Mouse (Mus musculus): ENCODE results near the gene Nsun6. TPM values are rescaled to one million over a fixed set of nuclear protein-coding genes. Genes with fewer than 3 reads are reported as not detected.

The Nsun6 gene
- total RNA-seq (2014; rRNA removed) (12.4 and 19.2 TPM in 2 replicates), polyA plus RNA-seq (2015; fragmentation: Nextera tagmentation; extraction: Ambion mirVana) (12.4 and 13.7 TPM in 2 replicates)

- H3K36me3 ChIP-seq (ENCODE audit: insufficient read depth) = no peaks in the 10 kb centered on the region
- DNase-seq = peak; percentile 98
- no peaks in the 10 kb centered on the region for H3K27me3 ChIP-seq (ENCODE audit: insufficient read depth, low read length)
- H3K27ac ChIP-seq (ENCODE audit: low read depth, low read length) = peak within 1 kb of the TSS; percentile 92
- no peaks in the 10 kb centered on the region for H3K9me3 ChIP-seq (ENCODE audit: low read length)
- peak; percentile 99 for ATAC-seq
- peak; percentile 41 for TF ChIP-seq CTCF (IDR thresholded peaks at IDR 0.05; ENCODE audit: low read depth)
- H3K4me3 ChIP-seq (ENCODE audit: low read depth, low read length) = peak within 1 kb of the TSS; percentile 99
- peak within 1 kb of the TSS; percentile 64 for H3K4me2 ChIP-seq (ENCODE audit: low read depth)
- H3K4me1 ChIP-seq (ENCODE audit: insufficient read depth) = peaks cover 13% of the 10 kb centered on the region
- peak within 1 kb of the TSS; percentile 97 for H3K9ac ChIP-seq
- under 1% methylated on average over 74 of the region's 75 CpGs for WGBS
Measured at GRCm38 (mm10) chr2:15054945-15055637, at the start of gene Nsun6. TSS of gene Nsun6 (minus strand) at chr2:15055069.

- no peaks in the 10 kb centered on the region for H3K9me3 ChIP-seq (ENCODE audit: low read length)
- no peaks in the 10 kb centered on the region for H3K4me1 ChIP-seq (ENCODE audit: insufficient read depth)
- no peak overlapping the region for H3K27ac ChIP-seq (ENCODE audit: low read depth, low read length)
- no peak for TF ChIP-seq CTCF (IDR thresholded peaks at IDR 0.05; ENCODE audit: low read depth)
- no peaks in the 10 kb centered on the region for H3K27me3 ChIP-seq (ENCODE audit: insufficient read depth, low read length)
- 75% methylated on average over 1 of the region's 1 CpGs for WGBS
- H3K4me2 ChIP-seq (ENCODE audit: low read depth) = no peak overlapping the region
- no peaks in the 10 kb centered on the region for H3K36me3 ChIP-seq (ENCODE audit: insufficient read depth)
- DNase-seq (no peak), ATAC-seq (no peak)
- no peak overlapping the region for H3K9ac ChIP-seq
- H3K4me3 ChIP-seq (ENCODE audit: low read depth, low read length) = no peak overlapping the region
Measured at GRCm38 (mm10) chr2:15104386-15104785, 49.5 kb upstream of the Nsun6 start.

- peak; percentile 59 for TF ChIP-seq CTCF (IDR thresholded peaks at IDR 0.05; ENCODE audit: low read depth)
- no peaks in the 10 kb centered on the region for H3K36me3 ChIP-seq (ENCODE audit: insufficient read depth)
- no peaks in the 10 kb centered on the region for H3K27me3 ChIP-seq (ENCODE audit: insufficient read depth, low read length)
- no peak overlapping the region for H3K9ac ChIP-seq
- WGBS = 54% methylated on average over 3 of the region's 3 CpGs
- no peaks in the 10 kb centered on the region for H3K4me1 ChIP-seq (ENCODE audit: insufficient read depth)
- DNase-seq = peak; percentile 29
- no peak overlapping the region for H3K27ac ChIP-seq (ENCODE audit: low read depth, low read length)
- H3K4me3 ChIP-seq (ENCODE audit: low read depth, low read length) = no peak overlapping the region
- no peaks in the 10 kb centered on the region for H3K9me3 ChIP-seq (ENCODE audit: low read length)
- peak; percentile 53; the same call in 1 of the 2 replicates for ATAC-seq
- H3K4me2 ChIP-seq (ENCODE audit: low read depth) = no peak overlapping the region
Measured at GRCm38 (mm10) chr2:15096514-15097090, 41.7 kb upstream of the Nsun6 start.

- TF ChIP-seq CTCF (IDR thresholded peaks at IDR 0.05; ENCODE audit: low read depth) = no peak
- DNase-seq = no peak
- Histone ChIP-seq H3K4me1 (ENCODE audit: insufficient read depth) (no peaks in the 10 kb centered on the region), H3K4me2 (ENCODE audit: low read depth) (no peak overlapping the region), H3K4me3 (ENCODE audit: low read depth, low read length) (no peak overlapping the region), H3K27me3 (ENCODE audit: insufficient read depth, low read length) (no peaks in the 10 kb centered on the region), H3K27ac (ENCODE audit: low read depth, low read length) (no peak overlapping the region), H3K9ac (no peak overlapping the region), H3K9me3 (ENCODE audit: low read length) (no peaks in the 10 kb centered on the region), H3K36me3 (ENCODE audit: insufficient read depth) (no peaks in the 10 kb centered on the region)
- 94% methylated on average over 1 of the region's 1 CpGs for WGBS
- ATAC-seq = no peak
Measured at GRCm38 (mm10) chr2:15087308-15087707, 32.4 kb upstream of the Nsun6 start.

- no peak overlapping the region for H3K4me3 ChIP-seq (ENCODE audit: low read depth, low read length)
- H3K9ac ChIP-seq = no peak overlapping the region
- H3K36me3 ChIP-seq (ENCODE audit: insufficient read depth) = peaks cover 9% of the 10 kb centered on the region; the same call in 1 of the 2 replicates
- no peaks in the 10 kb centered on the region for H3K9me3 ChIP-seq (ENCODE audit: low read length)
- no peak overlapping the region for H3K4me2 ChIP-seq (ENCODE audit: low read depth)
- TF ChIP-seq CTCF (IDR thresholded peaks at IDR 0.05; ENCODE audit: low read depth) = no peak
- DNase-seq (no peak), ATAC-seq (no peak)
- WGBS = 100% methylated on average over 2 of the region's 2 CpGs
- H3K27me3 ChIP-seq (ENCODE audit: insufficient read depth, low read length) = no peaks in the 10 kb centered on the region
- H3K4me1 ChIP-seq (ENCODE audit: insufficient read depth) = no peaks in the 10 kb centered on the region
- H3K27ac ChIP-seq (ENCODE audit: low read depth, low read length) = no peak overlapping the region
Measured at GRCm38 (mm10) chr2:15083702-15084101, 28.8 kb upstream of the Nsun6 start.

- 70% methylated on average over 5 of the region's 5 CpGs for WGBS
- no peak for ATAC-seq
- TF ChIP-seq CTCF (IDR thresholded peaks at IDR 0.05; ENCODE audit: low read depth) = no peak
Measured at GRCm38 (mm10) chr2:15067091-15067490, 12.2 kb upstream of the Nsun6 start.

GRCm38 (mm10) chr2:15065447-15065846, 10.6 kb upstream of the Nsun6 start:
- no peak for ATAC-seq
- Histone ChIP-seq H3K4me3 (ENCODE audit: low read depth, low read length) (no peak overlapping the region), H3K9ac (no peak overlapping the region), H3K4me2 (ENCODE audit: low read depth) (no peak overlapping the region), H3K4me1 (ENCODE audit: insufficient read depth) (peaks cover 4% of the 10 kb centered on the region; the same call in 1 of the 2 replicates), H3K27ac (ENCODE audit: low read depth, low read length) (no peak overlapping the region; the same call in 1 of the 2 replicates), H3K9me3 (ENCODE audit: low read length) (no peaks in the 10 kb centered on the region), H3K27me3 (ENCODE audit: insufficient read depth, low read length) (no peaks in the 10 kb centered on the region), H3K36me3 (ENCODE audit: insufficient read depth) (peaks cover 11% of the 10 kb centered on the region)
- WGBS = 48% methylated on average over 2 of the region's 2 CpGs
- DNase-seq = no peak
- no peak for TF ChIP-seq CTCF (IDR thresholded peaks at IDR 0.05; ENCODE audit: low read depth)

More at GRCm38 (mm10) chr2:15067091-15067490, 12.2 kb upstream of the Nsun6 start:
- H3K4me3 ChIP-seq (ENCODE audit: low read depth, low read length) = no peak overlapping the region
- no peak for DNase-seq
- no peak overlapping the region for H3K9ac ChIP-seq
- no peaks in the 10 kb centered on the region for H3K27me3 ChIP-seq (ENCODE audit: insufficient read depth, low read length)
- peaks cover 4% of the 10 kb centered on the region; the same call in 1 of the 2 replicates for H3K4me1 ChIP-seq (ENCODE audit: insufficient read depth)
- no peaks in the 10 kb centered on the region for H3K9me3 ChIP-seq (ENCODE audit: low read length)
- H3K36me3 ChIP-seq (ENCODE audit: insufficient read depth) = peaks cover 14% of the 10 kb centered on the region
- H3K27ac ChIP-seq (ENCODE audit: low read depth, low read length) = no peak overlapping the region
- no peak overlapping the region for H3K4me2 ChIP-seq (ENCODE audit: low read depth)

Measured in forebrain, postnatal 0 days (tissue).